Mouse (Mus musculus): ENCODE measurements around the gene Btbd11.

DNA sequence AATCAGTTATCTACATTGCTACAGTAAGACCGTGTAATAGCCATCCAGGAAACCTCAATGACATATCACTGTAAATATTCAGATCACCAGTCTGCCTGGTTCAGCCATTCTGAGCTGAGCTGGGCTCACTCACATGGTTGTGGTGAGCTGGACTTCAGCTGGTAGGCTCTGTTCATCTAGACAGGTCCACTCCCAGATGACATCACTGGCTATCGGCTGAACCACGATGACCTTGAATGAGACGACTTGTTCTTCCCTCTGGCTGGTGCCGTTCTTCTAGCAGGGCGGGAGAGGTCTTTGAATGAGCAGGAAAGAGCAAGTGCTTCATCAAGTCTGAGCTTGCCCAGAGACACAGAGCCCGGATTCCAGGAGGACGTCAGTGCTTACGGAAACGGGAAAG is 19.7 kb upstream of the Btbd11 start:
- TF ChIP-seq CTCF (IDR thresholded peaks at IDR 0.05; ENCODE audit: extremely low read depth, insufficient read depth, low read length): no peak
- no peak for TF ChIP-seq POLR2A (IDR thresholded peaks at IDR 0.05; ENCODE audit: extremely low read depth, insufficient read depth, low read length)

Measured in cortical plate, adult 2 months (tissue).